Mouse (Mus musculus) CH12.LX (cell line): ENCODE measurements around the gene Map3k14.

ENCODE experiments used
- CTCF ChIP-seq, 2 experiments: IDR thresholded peaks in 1 of 2; conservative IDR thresholded peaks in 1 of 2; 2 replicates each; pipeline ENCODE4 v1.5.1; 2011 to 2012; ENCODE audit warnings: low read depth in 2 of 2, low read length in 2 of 2, improper control_type of control experiment in 1 of 2, inconsistent platforms in 1 of 2, mild to moderate bottlenecking in 1 of 2, moderate library complexity in 1 of 2
- EP300 ChIP-seq: IDR thresholded peaks from 2 replicates; pipeline ENCODE4 v1.6.1; 2011; ENCODE audit warnings: low read length, improper control_type of control experiment
- KAT2A ChIP-seq: IDR thresholded peaks from 2 replicates; pipeline ENCODE4 v1.6.1; 2012; ENCODE audit warnings: low read length, improper control_type of control experiment, inconsistent platforms; ENCODE audit not compliant: insufficient replicate concordance
- MAFK ChIP-seq: IDR thresholded peaks from 2 replicates; pipeline ENCODE4 v1.6.1; 2011; ENCODE audit warnings: low read length, improper control_type of control experiment; ENCODE audit not compliant: insufficient replicate concordance
- MXI1 ChIP-seq: IDR thresholded peaks from 2 replicates; pipeline ENCODE4 v1.6.1; 2011; ENCODE audit warnings: mild to moderate bottlenecking, low read depth, low read length, improper control_type of control experiment
- NELFE ChIP-seq: IDR thresholded peaks from 2 replicates; pipeline ENCODE4 v1.6.1; 2011; ENCODE audit warnings: low read depth, low read length, improper control_type of control experiment
- PAX5 ChIP-seq: IDR thresholded peaks from 2 replicates; pipeline ENCODE4 v1.6.1; 2012; ENCODE audit warnings: low read length, inconsistent platforms, mixed read lengths
- POLR2A ChIP-seq: IDR thresholded peaks from 2 replicates; pipeline ENCODE4 v1.6.1; 2011; ENCODE audit warnings: low read depth, mild to moderate bottlenecking, improper control_type of control experiment, low read length
- TBP ChIP-seq: conservative IDR thresholded peaks from 2 replicates; pipeline ENCODE4 v1.6.1; 2011; ENCODE audit warnings: low read depth, low read length, improper control_type of control experiment
- TCF12 ChIP-seq: IDR thresholded peaks from 2 replicates; pipeline ENCODE4 v1.6.1; 2014; ENCODE audit warnings: low read depth, mild to moderate bottlenecking, inconsistent platforms, low read length, improper control_type of control experiment
- ZC3H11A ChIP-seq: IDR thresholded peaks from 2 replicates; pipeline ENCODE4 v1.6.1; 2012; ENCODE audit warnings: low read depth, mild to moderate bottlenecking, inconsistent platforms, low read length, improper control_type of control experiment
- ZNF384 ChIP-seq: IDR thresholded peaks from 2 replicates; pipeline ENCODE4 v1.6.1; 2012; ENCODE audit warnings: low read depth, low read length, improper control_type of control experiment, inconsistent platforms

DNA sequence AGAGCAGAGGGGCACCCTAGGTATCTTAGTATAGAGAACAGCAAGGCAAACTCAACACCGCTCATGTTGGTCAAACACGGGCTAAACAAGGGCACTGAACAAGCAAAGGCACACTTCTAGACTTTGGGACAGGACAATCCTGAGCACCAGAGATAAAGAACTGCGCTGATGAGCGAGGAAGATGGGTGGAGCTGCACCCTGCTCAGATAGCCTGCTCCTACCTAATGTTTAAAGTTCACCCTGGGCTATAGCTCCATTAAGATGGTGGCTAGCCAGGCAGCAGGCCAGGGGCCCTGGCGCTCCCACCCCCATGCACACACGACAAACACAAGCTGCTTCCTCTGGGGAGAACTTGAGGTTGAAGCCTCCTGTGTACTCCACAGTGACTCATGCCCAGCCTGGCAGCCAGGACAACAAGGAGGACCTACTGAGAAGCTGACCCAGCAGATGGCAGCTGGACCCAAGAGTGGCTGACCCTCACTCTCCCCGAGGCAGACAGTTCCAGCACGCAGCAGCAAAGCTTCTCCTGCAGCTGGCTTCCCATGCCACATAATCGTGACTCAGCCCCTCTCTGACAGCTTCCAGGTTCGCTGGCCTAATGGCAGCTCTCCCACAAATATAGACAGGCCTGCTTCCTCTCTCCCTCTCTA, 21.1 kb downstream of the Map3k14 start:
- no peak for TF ChIP-seq MAFK
- no peak for TF ChIP-seq CTCF (conservative IDR thresholded peaks at IDR 0.05 in 1 of 2, IDR thresholded peaks at IDR 0.05 in 1 of 2; ENCODE audit: low read depth in 2 of 2, low read length in 2 of 2)
- no peak for TF ChIP-seq POLR2A
- TF ChIP-seq PAX5: no peak
- no peak for TF ChIP-seq EP300
- TF ChIP-seq KAT2A: no peak
- TF ChIP-seq NELFE: no peak
- no peak for TF ChIP-seq ZNF384
- TF ChIP-seq TBP: no peak
- 0 out of 2 replicates have a peak, but pooled peaks have one; percentile 9 for TF ChIP-seq TCF12
- TF ChIP-seq ZC3H11A: no peak
- TF ChIP-seq MXI1: no peak
